Mouse (Mus musculus) frontal cortex, postnatal 14 days (tissue): ENCODE results near the gene Opcml.

ENCODE experiments used
- DNase-seq, 2 experiments: peaks; one replicate each; pipeline ENCODE4 v3.0.0; 2022; ENCODE audit warnings: low spot score in 2 of 2

Opcml gene

GRCm38 (mm10) chr9:28533191-28533590 is 742.6 kb downstream of the Opcml start:
- no peak for DNase-seq

- no peak for DNase-seq
These were observed 744.4 kb downstream of the Opcml start for GRCm38 (mm10) chr9:28535006-28535405.

- no peak for DNase-seq
These were observed 746.1 kb downstream of the Opcml start for GRCm38 (mm10) chr9:28536637-28537036.

GRCm38 (mm10) chr9:28548189-28548588 is 757.6 kb downstream of the Opcml start:
- no peak for DNase-seq

- DNase-seq = no peak
These were observed 762.0 kb downstream of the Opcml start for GRCm38 (mm10) chr9:28552387-28553182.

GRCm38 (mm10) chr9:28558628-28559027 is 768.1 kb downstream of the Opcml start:
- DNase-seq = no peak

- no peak for DNase-seq
These were observed 771.2 kb downstream of the Opcml start for GRCm38 (mm10) chr9:28561761-28562160.

- no peak for DNase-seq
These were observed 772.6 kb downstream of the Opcml start for GRCm38 (mm10) chr9:28563066-28563683.

- no peak for DNase-seq
These were observed 778.5 kb downstream of the Opcml start for GRCm38 (mm10) chr9:28569041-28569522.

- no peak for DNase-seq
These were observed 779.2 kb downstream of the Opcml start for GRCm38 (mm10) chr9:28569776-28570175.

GRCm38 (mm10) chr9:28571682-28572081 is 781.1 kb downstream of the Opcml start:
- DNase-seq = no peak

GRCm38 (mm10) chr9:28572136-28572774 is 781.7 kb downstream of the Opcml start:
- DNase-seq = no peak

GRCm38 (mm10) chr9:28578730-28579129 is 788.2 kb downstream of the Opcml start:
- no peak for DNase-seq

- DNase-seq = no peak
These were observed 796.7 kb downstream of the Opcml start for GRCm38 (mm10) chr9:28587253-28587652.

GRCm38 (mm10) chr9:28587857-28588388 is 797.3 kb downstream of the Opcml start:
- DNase-seq = no peak

- no peak for DNase-seq
These were observed 797.9 kb downstream of the Opcml start for GRCm38 (mm10) chr9:28588488-28588887.

GRCm38 (mm10) chr9:28592208-28592607 is 801.6 kb downstream of the Opcml start:
- DNase-seq = no peak

GRCm38 (mm10) chr9:28595062-28595461 is 804.5 kb downstream of the Opcml start:
- DNase-seq = no peak

- no peak for DNase-seq
These were observed 815.0 kb downstream of the Opcml start for GRCm38 (mm10) chr9:28605561-28605960.

GRCm38 (mm10) chr9:28613683-28614620 is 823.4 kb downstream of the Opcml start:
- DNase-seq = no peak

GRCm38 (mm10) chr9:28615447-28615846 is 824.9 kb downstream of the Opcml start:
- DNase-seq = no peak
